ENCODE assay signal across 11 mouse cellular contexts in the genomic region with DNA sequence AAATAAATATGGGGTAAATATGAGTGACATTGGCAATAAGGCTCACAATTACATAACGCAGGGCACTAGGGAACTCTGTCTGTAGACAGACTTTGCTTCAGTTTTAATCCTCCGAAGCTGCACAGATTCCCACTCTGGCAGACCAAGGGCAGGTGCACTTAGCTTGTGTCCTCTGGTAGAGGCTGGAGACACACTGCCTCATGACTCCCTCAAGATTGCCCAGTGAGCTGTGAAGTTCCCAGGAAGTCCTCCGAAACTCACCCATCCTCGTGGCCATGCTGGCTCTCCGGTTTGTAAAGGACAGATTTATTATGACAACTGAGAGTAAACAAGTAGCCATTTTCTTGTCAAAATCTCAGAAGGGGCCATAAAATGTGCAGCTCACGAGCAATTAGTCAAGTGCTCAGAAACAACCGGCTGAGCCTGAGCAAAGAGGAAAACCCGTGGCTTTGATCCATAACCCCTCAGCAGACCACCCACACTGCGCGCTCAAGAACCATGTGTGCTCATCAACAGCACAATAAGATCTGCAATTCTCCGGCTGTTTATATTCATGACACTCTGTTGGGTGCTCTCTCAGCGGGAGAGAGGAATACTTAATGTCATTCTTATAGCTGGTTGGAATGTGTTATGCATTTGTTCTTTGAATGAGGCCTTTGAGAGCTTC. TPM values are rescaled to one million over a fixed set of nuclear protein-coding genes. Genes with fewer than 3 reads are reported as not detected.
DNase-seq lines count a peak whose midpoint lies in the region; ATAC-seq and TF ChIP-seq lines count a peak whose summit lies in the region.
"Had no signal": no experiment of that assay in that cellular context is flagged by ENCODE, and none has a peak within 500 bp of the region (broad histone marks: within the 10 kb centered on the region; RNA-seq: fewer than 3 reads in every experiment).

No protein-coding gene starts in this region.

- no peaks in the 10 kb centered on the region for H3K36me3 ChIP-seq in heart, embryonic 10.5 days
- no peaks in the 10 kb centered on the region for H3K36me3 ChIP-seq in forebrain, postnatal 0 days (ENCODE audit: insufficient read depth)
- no peaks in the 10 kb centered on the region for H3K36me3 ChIP-seq in midbrain, embryonic 13.5 days

- H3K9ac ChIP-seq in forebrain, postnatal 0 days: no peak overlapping the region
- no peak overlapping the region for H3K9ac ChIP-seq in midbrain, embryonic 13.5 days (replicated peaks)
- H3K9ac ChIP-seq: liver, embryonic 14.5 days had no signal

- DNase-seq in heart, adult 11 months: peak; percentile 87
- no peak for DNase-seq in heart, embryonic 10.5 days (ENCODE audit: low spot score)
- DNase-seq in Muller cell, postnatal 12 days (ENCODE audit: inconsistent ontology term): peak; percentile 59
- peak; percentile 66 for DNase-seq in forebrain, postnatal 0 days
- DNase-seq in adrenal gland, adult 2 months: no peak
- DNase-seq in adrenal gland, adult (ENCODE audit: inconsistent age in 2 of 2, low spot score in 1 of 2): no peak
- no peak for DNase-seq in urinary bladder, adult 2 months (ENCODE audit: low spot score)
- DNase-seq: heart, postnatal 14 days had no signal

- H3K4me1 ChIP-seq in heart, embryonic 10.5 days: no peaks in the 10 kb centered on the region; the same call in 1 of the 2 replicates
- peaks cover 10% of the 10 kb centered on the region; the same call in 1 of the 2 replicates for H3K4me1 ChIP-seq in forebrain, postnatal 0 days (ENCODE audit: insufficient read depth)
- H3K4me1 ChIP-seq in midbrain, embryonic 13.5 days (replicated peaks): peaks cover 10% of the 10 kb centered on the region

- no peaks in the 10 kb centered on the region for H3K27me3 ChIP-seq in heart, embryonic 10.5 days (ENCODE audit: insufficient read depth, poor library complexity, severe bottlenecking)
- H3K27me3 ChIP-seq in forebrain, postnatal 0 days (ENCODE audit: insufficient read depth, low read length): no peaks in the 10 kb centered on the region
- no peaks in the 10 kb centered on the region for H3K27me3 ChIP-seq in midbrain, embryonic 13.5 days

- H3K4me2 ChIP-seq in forebrain, postnatal 0 days (ENCODE audit: low read depth): no peak overlapping the region
- no peak overlapping the region for H3K4me2 ChIP-seq in midbrain, embryonic 13.5 days (replicated peaks)

- no peaks in the 10 kb centered on the region for H3K9me3 ChIP-seq in heart, embryonic 10.5 days
- H3K9me3 ChIP-seq in forebrain, postnatal 0 days (ENCODE audit: low read length): no peaks in the 10 kb centered on the region
- no peaks in the 10 kb centered on the region for H3K9me3 ChIP-seq in midbrain, embryonic 13.5 days

- no peak overlapping the region for H3K27ac ChIP-seq in heart, embryonic 10.5 days
- H3K27ac ChIP-seq in forebrain, postnatal 0 days (ENCODE audit: low read depth, low read length): no peak overlapping the region
- H3K27ac ChIP-seq in midbrain, embryonic 13.5 days: no peak overlapping the region
- H3K27ac ChIP-seq: liver, embryonic 14.5 days had no signal

- TF ChIP-seq CTCF in forebrain, postnatal 0 days (IDR thresholded peaks at IDR 0.05; ENCODE audit: low read depth): no peak

- 70% methylated on average over 12 of the region's 12 CpGs for WGBS in heart, embryonic 10.5 days
- WGBS in forebrain, postnatal 0 days: 26% methylated on average over 12 of the region's 12 CpGs
- 42% methylated on average over 12 of the region's 12 CpGs for WGBS in midbrain, embryonic 13.5 days

- ATAC-seq in forebrain, postnatal 0 days: peak; percentile 93
- ATAC-seq in midbrain, embryonic 13.5 days: peak; percentile 69

- H3K4me3 ChIP-seq in heart, embryonic 10.5 days: no peak overlapping the region
- no peak overlapping the region for H3K4me3 ChIP-seq in forebrain, postnatal 0 days (ENCODE audit: low read depth, low read length)
- H3K4me3 ChIP-seq in midbrain, embryonic 13.5 days (replicated peaks): no peak overlapping the region
- H3K4me3 ChIP-seq: erythroblast, embryonic 14.5 days had no signal

RNA-seq across cellular contexts. Expression of a gene that starts 46.6 kb away (rescaled TPM):
- polyA plus RNA-seq in heart, embryonic 10.5 days (2016; fragmentation: Nextera tagmentation; extraction: Ambion mirVana): 1.6 and 1.8 TPM in 2 replicates
- total RNA-seq in forebrain, postnatal 0 days (2014; rRNA removed): 2.8 and 4.2 TPM in 2 replicates
- polyA plus RNA-seq in forebrain, postnatal 0 days (2015; fragmentation: Nextera tagmentation; extraction: Ambion mirVana): 2.1 and 2.7 TPM in 2 replicates
- 1.4 and 1.6 TPM in 2 replicates for polyA plus RNA-seq in midbrain, embryonic 13.5 days (2015; fragmentation: Nextera tagmentation; extraction: Ambion mirVana)
- total RNA-seq in adrenal gland, adult 2 months (2021): 1 to 10 TPM; 1.6 to 1.8 TPM
- polyA plus RNA-seq in adrenal gland, adult 2 months (2012; rRNA removed): 2.4 and 3.2 TPM in 2 replicates
- 19.0 and 26.0 TPM in 2 replicates for polyA plus RNA-seq in urinary bladder, adult 2 months (2012; rRNA removed)
- polyA plus RNA-seq: erythroblast, embryonic 14.5 days had no signal

Comparison
In these comparisons a context has a peak if more than half of its experiments do, and no peak if none do; other contexts are left out.
1. DNase-seq: peak in heart, adult 11 months (single experiment), Muller cell, postnatal 12 days (single experiment) and forebrain, postnatal 0 days (single experiment); none in heart, embryonic 10.5 days (single experiment), adrenal gland, adult 2 months (single experiment), adrenal gland, adult (0 of 2) and urinary bladder, adult 2 months (single experiment).